Mouse (Mus musculus): ENCODE results near the gene Vegfd.

GRCm38 (mm10) chrX:164330766-164331165 is 42.4 kb upstream of the Vegfd start:
- TF ChIP-seq CTCF (IDR thresholded peaks at IDR 0.05; ENCODE audit: borderline replicate concordance, insufficient read depth, low read depth, low read length) = no peak
- TF ChIP-seq POLR2A (IDR thresholded peaks at IDR 0.05; ENCODE audit: borderline replicate concordance, insufficient read depth, low read length) = no peak
